Mouse (Mus musculus) frontal cortex, postnatal 36 days (tissue): ENCODE measurements at regions not wholly inside any gene's neighbourhood (a gene's known extent, or its start where the extent isn't known, plus 50 kb on each side); places are given as distances from the start of the nearest gene placed in this dataset.

ENCODE experiments used
- DNase-seq, 2 experiments: peaks; one replicate each; pipeline ENCODE4 v3.0.0; 2022; ENCODE audit warnings: low spot score in 2 of 2

DNA sequence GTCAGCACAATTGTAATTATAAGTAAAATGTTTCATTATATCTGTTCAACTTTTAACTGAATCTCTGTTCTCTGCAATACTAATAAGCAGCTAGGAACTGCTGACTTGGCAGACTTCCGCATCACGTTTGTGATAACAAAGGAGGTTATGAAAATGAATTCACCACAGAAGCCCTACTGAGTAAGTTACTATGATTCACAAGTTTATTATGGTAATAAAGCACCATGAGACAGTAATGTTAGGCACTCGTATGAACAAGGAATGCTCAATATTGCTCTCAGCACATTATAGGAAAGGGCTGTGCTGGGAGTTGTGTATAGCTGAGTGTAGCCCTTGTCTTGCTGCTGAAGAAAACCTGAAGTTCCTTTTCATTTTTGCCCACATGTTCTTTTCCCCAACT, 238.9 kb upstream of the Pcdh9 start:
- no peak for DNase-seq

DNA sequence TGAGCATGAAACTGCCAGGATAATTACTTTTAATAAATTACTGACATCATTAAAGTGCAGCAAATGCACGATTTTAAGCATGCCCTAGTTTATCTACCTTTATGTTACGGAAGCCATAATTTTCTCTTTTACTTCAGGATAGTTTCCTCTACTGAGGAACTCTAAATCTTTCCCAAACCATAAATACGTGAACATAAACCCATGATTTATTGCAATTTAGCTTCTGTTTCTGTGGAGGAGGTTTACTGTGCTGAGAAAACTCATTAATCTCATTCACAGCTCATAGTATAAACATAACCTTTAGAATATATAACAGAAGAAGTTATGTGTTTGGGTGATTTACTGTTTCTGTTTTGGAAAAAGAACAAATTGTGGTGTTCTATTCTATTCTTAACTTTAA, 233.1 kb upstream of the Pcdh9 start:
- no peak for DNase-seq

DNA sequence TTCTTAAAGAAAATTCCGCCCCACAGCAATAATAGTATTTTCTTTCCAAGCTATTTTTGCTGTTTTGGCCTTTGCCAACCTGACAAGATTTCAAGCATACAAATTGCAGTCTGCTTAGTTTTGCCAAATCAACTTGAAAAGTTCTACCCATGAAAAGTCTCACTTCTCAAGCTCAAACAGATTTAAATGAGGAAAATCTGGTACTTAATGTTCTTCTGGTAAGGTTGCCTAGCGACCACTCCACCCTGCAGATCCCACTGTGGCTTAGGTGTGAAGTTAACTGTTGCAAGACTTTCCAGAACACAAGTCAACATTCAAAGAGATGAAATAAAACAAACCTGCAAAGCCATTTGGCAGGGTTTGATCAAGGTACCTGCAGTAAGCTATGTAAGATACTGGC, 208.4 kb upstream of the Pcdh9 start:
- DNase-seq: peak; percentile 15 to 29

DNA sequence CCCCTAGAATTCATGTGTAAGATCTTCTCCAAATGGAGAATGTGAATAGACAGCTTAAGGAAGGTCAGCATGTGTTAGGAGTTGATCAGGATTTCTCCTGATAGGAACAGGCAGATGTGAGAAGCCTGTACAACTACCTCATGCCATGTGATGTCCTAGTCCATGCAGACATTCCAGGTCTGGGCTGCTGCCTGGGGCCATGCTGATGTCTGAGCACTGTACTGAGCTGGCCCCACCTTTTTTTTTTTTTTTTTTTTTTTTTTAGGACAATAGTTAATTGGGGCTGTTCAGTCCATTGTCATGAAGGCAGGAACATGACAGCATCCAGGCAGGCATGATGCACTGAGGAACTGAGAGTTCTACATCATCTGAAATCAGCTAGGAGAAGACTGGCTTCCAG, 203.5 kb upstream of the Pcdh9 start:
- DNase-seq: no peak
